Mouse (Mus musculus) spleen, postnatal 10 days (tissue): ENCODE data around the gene Gm43518.

ENCODE experiments used
- DNase-seq, 2 experiments: peaks; one replicate each; pipeline ENCODE4 v3.0.0; 2021 to 2022; ENCODE audit warnings: low spot score in 2 of 2

Gene Gm43518

DNA sequence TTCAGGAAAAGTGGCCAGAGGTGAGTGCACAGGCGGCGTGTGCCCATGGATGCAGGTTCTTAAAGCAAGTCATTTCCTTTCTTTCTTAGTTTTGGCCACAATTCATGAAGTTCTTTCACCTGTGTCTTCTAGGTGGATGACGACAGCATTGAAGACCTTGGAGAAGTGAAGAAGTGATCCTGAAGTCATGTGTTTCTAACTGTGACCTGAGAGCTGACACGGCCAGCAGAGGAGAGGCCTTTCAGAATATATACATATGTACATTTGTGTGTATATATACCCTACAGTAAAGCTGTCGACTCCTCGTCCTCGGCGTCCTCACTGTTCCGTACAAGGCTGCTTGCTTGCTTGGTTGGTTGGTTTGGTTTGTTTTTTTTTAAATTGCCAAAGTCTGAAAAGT, at the start of gene Gm43518:
TSS of gene Gm43518 (plus strand) at position 301 of the 400 bp plus-strand sequence.
- DNase-seq, result no peak

DNA sequence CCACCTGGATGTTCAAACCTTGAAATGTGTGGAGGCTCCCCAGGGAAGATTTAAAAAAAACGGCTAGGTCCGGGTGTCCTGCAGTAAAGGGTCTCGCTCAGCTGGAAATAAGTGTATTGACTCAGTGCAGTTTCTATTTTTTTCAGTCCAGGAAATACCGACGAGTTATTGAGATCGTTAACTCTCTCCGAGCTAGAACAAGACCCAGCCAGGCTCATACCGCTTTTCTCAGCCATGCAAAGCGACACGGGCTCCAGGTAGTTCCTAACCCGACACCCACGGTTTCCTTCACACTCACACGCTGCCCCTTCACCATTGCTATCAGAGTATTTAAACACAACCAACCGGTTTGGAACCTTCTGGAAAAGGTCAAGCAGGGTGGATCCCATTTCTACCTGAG, 49.2 kb upstream of the Gm43518 start:
- DNase-seq, result no peak

DNA sequence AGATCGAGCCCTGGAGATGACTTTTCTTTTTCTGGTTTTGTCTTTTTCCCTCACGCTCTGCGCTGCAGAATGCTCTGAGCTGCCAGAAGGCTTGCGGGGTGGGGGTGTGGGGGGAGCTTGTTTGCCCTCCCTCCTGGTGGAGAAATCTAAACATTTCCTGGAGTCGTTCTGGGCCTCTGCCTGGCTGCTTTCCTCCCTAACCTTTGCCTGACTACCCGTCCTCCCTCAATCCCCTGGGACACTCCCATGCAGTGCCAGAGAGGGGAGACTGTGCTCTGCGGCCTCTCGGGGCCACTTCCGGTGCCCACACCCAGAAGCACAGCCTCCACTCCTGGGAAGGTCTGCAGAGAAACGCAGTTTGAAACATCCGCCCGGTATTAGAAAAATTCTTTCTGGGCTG, 47.3 kb upstream of the Gm43518 start, which contains the start of gene Hcar1:
TSS of gene Hcar1 (minus strand) at position 93 of the 400 bp plus-strand sequence.
- no peak for DNase-seq

DNA sequence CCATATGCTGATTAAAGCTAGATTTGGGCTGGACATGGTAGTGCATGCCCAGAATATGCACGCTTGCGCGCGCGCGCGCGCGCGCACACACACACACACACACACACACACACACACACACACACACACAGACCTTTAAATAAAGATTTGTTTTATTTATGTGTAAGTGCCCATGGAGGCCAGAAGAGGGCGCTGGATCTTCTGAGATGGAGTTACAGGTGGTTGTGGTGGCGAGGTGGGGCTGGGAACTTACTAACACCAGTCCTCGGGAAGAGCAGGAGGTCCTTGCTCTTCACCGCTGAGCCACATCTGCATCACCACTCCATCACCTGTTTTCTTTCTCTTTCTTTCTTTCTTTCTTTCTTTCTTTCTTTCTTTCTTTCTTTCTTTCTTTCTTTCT, 46.4 kb upstream of the Gm43518 start:
- no peak for DNase-seq

DNA sequence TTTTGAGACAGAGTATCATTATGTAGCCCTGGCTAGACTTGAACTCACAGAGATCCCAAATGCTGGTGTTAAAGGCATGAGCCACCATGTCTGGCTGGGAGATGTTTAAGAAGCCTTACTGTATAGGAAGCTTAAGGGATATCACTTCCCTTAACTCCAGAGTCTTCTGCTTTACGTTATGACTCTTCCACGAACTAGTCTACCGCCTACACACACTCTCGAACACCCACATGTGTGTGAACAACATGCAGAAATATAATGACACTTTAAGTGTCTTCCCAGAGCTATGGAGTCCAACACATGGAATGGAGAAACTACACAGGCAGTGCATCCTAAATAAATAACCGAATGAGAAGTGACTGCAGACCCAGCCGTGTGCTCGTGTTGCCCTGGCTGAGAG, 43.3 kb upstream of the Gm43518 start:
- no peak for DNase-seq

DNA sequence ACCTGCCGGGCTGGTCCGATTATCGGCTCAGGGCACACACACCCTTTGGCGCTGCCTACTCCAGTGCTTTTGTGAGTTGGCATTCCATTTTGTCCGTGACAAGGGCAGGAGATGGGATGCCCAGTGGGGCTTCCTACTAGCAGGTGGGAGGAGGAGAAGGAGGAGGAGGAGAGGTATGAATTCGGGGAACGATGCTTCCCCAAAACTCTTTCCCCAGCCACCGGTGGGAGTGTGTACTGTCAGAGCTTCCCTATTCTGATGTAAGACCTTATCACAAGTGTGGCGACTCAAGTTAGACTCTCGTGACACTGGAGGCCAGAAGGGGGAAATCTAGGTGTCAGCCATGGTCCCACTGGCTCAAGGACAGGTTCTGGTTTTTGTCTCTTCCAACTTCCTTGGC, 42.9 kb upstream of the Gm43518 start:
- DNase-seq, result no peak

DNA sequence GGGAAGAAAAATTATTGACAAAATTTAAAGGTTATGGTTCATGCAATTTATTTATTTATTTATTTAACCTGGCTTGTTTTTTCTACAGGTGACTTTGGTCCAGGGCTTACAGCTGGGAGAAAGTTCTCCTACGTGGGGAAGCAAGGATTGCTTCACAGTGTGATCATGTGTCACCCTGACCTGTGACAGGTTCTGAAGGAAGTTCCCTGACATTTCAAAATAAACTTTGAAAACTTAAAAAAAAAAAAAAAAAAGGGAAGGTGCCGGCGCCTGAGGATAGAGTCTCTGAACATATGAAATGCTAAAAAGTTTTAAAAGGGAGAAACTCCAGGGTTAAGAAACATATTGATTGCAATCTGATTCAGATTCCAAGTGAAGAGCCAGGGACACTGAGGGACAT, 40.9 kb upstream of the Gm43518 start:
- no peak for DNase-seq

DNA sequence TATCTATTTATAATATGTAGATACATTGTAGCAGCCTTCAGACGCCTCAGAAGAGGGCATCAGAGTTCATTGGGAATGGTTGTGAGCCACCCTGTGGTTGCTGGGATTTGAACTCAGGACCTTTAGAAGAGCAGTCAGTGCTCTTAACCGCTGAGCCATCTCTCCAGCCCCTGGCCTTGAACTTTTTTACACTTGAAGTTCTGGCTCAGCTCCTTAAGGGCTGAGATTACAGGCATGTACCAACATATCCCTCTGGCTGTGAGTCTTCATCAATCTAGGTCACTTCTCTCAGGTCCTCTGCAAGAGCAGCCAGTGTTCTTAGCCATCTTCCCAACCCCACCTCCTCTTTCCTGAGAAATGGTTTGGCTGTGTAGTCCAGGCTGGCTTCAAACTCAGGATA, 36.9 kb upstream of the Gm43518 start:
- no peak for DNase-seq

DNA sequence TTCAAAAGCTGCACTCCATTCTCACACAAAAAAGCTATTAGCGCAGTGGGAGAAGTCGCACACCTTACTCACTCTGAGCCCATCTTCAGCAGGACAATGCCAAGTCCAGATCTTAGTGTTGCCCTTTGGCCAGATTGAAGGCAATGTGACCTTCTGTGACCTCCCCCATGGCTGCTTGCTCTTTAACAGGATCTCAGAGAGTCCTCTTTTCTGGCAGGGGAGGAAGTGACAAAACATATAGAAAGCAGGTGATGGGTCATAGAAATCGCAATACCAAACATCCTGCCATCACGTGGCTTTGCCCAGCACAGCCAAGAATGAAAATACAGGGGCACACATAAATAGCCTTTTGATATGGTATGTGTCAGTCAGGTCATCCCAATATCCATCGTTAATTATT, 36.2 kb upstream of the Gm43518 start:
- DNase-seq, result no peak

DNA sequence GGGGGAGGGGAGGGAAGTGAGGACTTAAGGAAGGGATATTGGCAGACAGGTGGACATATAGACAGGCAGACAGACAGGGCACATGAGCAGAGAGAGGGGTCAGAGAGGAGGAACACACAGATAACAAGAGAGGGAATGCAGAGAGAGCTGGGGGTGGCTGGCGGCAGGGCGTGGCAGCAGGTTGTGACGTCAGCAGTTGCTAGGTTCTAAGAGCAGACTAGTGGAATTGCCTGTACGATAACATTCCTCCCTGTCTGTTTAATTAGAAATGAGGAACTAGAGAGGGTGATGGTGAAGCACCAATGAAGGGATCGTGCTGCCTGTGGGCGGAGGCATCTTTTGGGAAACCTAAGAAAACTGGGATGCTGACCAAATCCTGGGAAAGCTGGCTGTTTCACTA, 35.5 kb upstream of the Gm43518 start:
- DNase-seq, result peak in 1 of 2 experiments; percentile 61

DNA sequence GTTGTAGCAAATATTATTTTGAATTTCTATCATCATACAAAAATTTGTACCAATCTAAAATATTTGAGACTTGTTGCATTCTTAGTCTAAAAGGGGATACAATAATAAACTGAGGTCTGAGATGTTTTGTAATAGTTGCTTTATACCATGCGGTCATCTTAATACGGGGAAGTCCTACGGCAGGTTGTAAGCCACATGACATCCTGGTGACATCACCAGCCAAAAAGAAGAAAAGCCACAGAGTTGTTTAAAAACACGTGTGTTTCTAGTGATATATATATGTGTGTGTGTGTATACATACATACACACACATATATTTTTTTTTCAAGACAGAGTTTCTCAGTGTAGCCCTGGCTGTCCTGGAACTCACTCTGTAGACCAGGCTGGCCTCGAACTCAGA, 33.7 kb upstream of the Gm43518 start:
- DNase-seq, result no peak

DNA sequence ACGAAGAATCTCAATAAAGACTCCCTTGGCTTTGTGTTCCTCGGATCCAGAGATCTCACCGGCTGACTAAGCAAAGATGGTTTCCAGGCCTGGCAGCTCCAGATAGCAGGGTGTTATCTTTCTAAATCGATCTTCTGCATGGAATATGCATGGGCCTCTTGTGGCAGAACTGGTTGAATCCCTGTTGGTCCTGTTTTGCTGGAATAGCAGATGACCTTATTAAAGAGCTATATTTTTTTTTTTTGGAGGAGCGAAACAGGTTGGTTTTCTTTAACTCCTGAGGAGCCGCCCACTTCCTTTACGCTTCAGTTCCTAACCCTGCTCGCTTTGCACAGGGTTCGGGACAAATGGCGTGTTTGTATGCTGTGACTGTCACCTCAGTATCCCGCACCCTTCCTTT, 30.8 kb upstream of the Gm43518 start:
- no peak for DNase-seq

DNA sequence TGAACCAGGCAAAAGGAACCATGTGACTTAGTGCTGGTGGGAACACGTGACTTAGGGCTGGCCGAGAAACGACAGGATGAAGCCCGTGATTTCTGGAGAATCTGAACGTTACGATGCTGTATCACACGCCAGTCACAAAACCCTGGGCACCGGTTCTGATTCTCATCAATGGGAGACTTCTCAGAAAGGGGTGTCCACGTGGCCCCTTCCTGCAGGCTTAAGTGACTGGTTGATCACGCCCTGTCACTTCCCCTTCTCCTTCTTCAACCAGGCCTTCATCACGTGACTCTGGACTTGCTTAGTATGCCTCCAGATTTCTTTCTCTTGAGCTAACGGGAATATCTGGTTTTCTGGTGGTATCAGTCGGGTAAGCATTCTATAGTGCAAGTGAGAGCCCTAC, 29.9 kb upstream of the Gm43518 start:
- no peak for DNase-seq

DNA sequence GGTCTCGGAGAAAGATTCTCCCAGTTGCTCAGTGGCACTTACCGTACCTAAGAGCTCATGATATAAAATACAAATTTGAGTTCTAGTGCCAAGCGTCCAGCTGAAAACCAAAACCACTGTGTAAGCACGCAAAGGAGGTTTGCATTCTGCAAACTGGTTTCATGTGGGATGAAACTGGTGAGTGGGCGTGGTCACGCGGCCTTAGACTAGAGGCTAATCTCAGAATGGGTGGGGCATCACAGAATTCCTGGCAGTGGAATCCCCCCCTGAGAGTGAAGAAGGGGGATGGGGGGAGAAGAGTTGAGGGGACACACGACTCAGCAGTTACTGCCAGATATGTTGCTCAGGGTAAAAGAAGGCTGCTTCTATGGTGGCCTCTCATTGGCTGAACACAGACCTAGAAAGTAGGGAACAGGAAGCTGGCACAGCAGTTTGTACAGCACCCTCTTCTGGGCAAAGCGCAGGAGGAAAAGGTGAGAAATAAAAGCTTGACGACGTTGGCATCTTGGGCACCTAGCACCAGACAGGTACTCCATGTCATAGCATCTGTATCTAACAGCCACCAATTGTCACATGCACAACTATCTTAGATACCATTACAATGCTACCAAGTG, 23.1 kb upstream of the Gm43518 start:
- no peak for DNase-seq

DNA sequence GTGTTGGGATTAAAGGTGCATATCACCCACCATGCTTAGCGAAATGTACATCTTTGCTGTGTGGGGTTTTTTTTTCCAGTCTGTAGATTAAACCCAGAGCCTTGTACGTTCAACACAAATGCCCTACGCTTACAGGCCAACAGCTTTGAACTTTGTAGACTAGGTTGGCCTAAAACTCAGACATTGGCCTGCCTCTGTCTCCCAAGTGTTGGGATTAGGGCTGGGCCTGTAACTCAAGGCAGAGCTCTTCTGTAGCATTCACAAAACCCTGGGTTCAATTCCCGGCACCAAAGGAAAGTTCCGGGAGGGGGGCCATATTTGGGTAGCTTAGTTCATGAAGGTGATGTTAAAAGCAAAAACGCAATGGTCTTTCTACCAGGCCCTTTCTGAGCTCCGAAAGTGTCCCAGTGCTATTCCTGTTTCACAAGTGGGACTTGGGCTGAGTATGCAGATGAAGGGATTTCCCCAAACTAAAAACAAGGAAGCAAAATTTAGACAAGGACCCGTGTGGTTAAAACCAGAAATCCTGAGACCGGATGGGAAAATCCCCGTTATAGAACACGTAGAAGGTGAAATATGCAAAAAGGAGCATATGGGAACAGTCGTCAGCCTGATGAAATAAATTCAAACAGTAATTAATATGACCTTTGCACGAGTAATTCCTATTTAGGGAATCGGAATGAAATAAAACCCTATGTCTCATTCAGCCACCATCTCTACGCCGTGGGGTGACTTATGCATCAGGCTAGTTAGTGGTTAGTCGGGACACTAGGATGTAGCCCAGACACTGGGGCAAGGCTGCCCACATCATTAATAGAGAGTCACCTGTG, 20.9 kb upstream of the Gm43518 start:
- DNase-seq, result no peak

DNA sequence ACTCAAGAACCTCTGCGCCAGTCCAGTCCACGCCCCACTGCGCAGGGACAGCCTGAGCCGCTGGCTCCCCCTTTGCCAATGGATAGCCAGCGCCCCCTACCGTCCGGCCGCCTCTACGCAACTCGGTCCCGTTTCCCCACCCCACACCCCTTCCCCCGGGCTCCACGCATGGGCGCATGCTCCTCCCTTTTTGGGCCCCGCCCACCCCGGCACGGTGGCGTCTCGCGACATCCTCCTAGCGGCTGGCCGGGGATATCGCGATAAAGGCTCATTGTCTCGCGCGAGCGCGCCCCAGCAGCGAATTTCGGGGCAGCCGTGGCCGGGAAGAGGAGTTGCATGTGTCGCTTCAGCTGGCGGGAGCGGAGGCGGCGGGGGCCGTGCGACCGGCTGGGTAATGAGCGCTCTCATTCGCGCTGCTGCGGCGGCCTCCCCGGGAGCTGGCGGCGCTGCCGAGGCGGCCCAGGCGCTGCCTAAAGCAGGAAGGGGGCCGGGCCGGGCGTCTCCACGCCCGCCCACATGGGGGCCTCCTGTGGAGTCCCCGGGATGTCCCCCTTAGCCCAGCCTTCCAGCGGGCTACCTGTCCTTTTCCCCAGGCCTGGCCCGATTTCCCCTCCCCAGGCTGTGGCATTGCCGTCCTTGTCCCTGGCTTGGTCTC, 20.1 kb upstream of the Gm43518 start, which contains the start of gene Denr:
TSS of gene Denr (plus strand) at position 200 of the 655 bp plus-strand sequence.
- DNase-seq, result peak; percentile 99 to 100

DNA sequence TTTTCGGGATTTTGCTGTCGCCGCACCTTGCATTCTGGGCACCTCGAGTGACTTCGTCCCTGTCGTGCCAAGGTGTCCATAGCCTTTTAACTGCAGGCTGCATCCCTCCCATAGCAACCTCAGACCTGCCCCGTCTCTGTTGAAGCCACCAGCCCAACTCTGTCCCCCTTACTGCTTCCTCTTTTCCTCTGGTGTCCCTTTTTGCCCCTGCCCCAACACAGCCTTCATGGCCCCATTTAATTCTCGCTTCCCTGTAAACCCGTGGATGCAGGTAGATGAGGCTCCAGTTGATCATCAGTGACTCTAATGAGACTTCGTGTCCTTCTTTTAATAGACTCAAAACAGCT, 19.6 kb upstream of the Gm43518 start:
- DNase-seq, result no peak

DNA sequence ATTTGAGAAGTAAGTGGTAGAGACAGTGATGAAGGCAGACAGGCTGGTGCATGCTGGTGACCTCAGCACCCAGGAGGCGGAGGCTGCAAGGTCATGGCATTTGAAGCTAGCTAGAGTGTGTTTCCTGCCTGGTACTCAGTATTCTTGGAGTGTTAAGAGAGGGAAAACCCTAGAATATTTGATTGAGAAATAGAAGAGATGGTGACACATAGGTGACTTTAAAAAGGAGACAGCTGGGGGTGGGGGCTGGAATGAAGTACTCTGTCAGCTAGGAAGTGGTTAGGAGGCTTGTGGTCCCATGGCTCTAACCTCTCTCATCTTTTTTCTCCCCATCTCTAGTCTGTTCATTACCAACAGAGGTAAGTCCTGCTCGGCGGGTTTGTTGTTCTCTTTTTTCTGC, 12.4 kb upstream of the Gm43518 start:
- DNase-seq, result no peak

DNA sequence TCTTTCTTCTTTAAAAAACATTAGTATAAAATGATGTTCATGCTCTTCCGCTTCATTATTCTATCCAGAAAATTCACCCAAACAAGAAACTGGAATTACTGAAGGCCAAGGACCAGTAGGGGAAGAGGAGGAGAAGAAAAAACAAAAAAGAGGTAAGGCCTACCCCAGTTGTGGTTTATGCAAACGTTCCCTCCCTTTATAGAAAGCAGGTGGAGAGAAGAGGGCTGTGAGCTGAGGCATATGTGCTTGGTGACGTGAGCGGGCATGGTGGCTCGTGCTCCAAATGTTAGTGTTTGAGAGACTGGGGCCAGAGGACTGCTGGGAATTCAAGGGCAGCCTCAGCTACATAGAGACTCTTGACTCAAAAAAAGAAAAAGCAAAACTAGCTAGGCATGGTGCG, 5.1 kb upstream of the Gm43518 start:
- no peak for DNase-seq

DNA sequence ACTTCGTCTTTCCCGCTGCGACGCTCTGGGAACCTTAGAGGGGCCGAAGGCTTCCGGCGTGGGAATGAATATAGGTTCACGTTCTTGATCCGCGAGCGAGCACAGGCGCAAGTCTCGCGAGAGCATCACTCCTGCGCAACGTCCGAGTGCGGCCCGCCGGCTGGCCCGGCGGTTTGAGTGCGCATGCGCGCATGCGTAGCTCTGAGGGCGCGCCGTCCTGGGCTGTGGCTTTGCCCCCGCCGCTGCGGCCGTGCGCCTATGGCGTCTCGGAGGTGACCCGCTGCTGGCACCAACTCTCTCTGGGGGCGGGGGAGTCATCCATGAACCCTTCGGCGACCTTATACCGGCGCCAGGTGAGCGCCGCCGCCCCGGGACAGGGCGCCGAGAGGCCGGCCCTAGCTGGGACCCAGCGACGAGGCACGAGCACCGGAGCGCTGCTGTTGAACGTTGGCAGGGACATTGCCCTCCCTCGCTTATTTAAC, 3.3 kb downstream of the Gm43518 start, which contains the start of gene Ccdc62:
TSS of gene Ccdc62 (plus strand) at position 172 of the 482 bp plus-strand sequence.
- DNase-seq, result peak; percentile 89 to 97

DNA sequence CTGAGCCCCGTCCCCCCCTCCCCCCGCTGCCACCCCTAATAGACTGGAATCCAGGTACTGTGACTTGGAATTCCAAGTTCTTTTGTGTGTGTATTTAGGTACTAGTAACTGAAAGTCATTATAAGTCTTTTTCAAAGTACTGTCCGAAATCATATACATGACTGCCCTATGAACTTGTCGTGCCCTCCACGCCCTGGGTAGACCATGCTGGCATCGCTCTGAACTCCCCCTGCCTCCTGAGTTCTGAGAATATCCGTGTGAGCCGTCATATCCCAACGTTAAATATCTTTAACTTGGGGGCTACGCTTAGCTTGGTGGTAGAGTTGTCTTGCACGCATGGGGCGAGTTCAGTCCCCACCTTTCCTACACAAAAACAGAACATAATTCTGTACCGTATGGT, 3.9 kb downstream of the Gm43518 start:
- DNase-seq, result no peak

DNA sequence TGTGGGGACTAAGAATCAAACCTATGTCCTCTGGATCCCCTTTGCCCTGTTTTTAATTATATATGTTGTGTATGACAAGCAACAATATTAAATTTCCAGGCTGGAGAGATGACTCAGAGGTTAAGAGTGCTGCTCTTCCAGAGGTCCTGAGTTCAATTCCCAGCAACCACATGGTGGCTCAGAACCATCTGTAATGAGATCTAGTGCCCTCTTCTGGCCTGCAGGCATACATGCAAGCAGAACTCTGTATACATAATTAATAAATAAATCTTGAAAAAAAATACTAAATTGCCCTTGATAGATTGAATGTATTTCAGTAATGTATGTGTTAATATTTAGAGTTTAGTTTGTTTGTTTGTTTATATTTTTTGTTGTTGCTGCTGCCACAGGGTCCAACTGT, 5.7 kb downstream of the Gm43518 start:
- DNase-seq, result no peak

DNA sequence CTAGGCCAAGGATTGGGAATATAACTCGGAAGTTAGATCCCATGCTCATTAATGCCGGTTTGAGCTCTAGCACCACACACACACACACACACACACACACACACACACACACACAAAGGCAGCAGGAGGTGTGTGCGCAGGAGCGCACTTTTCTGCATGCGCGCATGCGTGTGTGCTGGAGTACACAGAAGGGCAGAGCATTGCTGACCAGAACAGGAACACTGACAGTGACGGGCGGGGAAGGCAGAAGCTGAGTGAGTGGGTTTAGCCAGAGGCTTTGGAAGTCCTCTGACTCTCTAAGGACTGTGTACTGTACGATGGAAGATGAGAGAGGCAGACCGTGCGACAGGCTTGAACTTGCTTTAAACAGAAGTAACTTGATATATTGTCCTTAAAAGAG, 6.3 kb downstream of the Gm43518 start:
- DNase-seq, result peak in 1 of 2 experiments; percentile 22
